Mouse (Mus musculus) ES-E14 (cell line): ENCODE measurements around the gene Fam20a.

ENCODE experiments used
- ZC3H11A ChIP-seq: IDR thresholded peaks from 2 replicates; pipeline ENCODE4 v1.6.1; 2012; ENCODE audit warnings: low read depth, mild to moderate bottlenecking, inconsistent platforms, low read length, borderline replicate concordance
- ZNF384 ChIP-seq: IDR thresholded peaks from 2 replicates; pipeline ENCODE4 v1.6.1; 2012; ENCODE audit warnings: low read depth, low read length, inconsistent platforms

DNA sequence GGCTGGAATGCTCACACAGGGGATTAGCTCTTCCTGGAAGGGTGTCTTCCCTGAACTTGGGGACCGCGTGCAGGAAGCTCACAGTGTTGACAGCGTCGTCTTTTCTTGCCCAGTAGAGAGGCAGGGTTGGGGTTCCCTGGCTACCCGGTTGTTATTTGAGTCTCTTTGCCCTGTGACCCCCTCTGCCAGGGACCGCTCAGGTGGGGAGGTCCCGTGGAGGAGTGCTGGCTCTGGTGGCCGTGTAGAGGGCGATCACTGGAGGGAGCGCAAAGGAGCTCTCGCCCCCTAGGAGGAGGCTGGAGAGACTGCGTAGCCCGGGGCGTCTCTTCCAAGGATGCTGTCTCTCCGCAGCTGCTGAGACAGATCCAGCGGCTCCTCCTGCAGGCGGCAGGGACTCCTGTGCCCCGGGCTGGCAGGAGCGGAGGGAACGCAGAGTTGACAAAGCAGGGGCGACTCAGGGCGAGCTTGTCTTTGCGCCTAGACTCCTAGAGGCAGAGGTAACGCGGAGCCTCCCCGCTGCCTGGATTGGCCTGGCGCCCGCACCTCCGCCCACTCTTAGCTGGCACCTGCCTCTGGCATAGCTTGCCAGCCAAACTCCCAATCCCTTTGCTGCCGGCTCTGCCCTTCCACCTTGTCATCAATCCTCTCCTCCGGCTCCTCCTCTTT is at the start of gene Fam20a:
- TF ChIP-seq ZC3H11A (no peak), ZNF384 (no peak)
